Mouse (Mus musculus): Measurements from ENCODE around the gene Tmem206.

DNA sequence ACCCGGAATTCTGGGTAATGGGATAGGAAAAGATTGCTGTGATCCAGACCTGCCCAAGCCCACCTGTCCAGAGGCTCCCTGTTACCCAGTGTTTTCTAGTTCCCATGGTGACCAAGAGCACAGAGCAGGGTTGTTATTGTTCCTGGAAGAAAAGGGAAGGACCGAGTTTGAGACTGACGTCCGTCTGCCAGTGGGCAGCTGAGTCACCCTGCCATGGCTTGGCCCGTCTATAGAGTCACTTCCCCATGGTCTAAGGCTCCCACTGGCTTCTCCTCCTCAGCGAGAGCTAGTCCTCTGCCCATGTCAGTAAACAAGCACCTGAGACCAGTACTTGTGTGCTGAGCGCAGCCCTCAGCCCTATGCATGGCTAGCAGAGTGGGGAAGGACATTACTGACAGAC is 44.5 kb upstream of the Tmem206 start:
- TF ChIP-seq POLR2A (IDR thresholded peaks at IDR 0.05; ENCODE audit: low read depth, low read length) (no peak), CTCF (conservative IDR thresholded peaks at IDR 0.05; ENCODE audit: insufficient read depth, insufficient read length, low read depth, low read length) (no peak)

Data from kidney, adult 2 months (tissue).